Mouse (Mus musculus) brain, embryonic 14.5 days (tissue): ENCODE results near the gene Pfas.

Experiments
- CTCF ChIP-seq: fragments of 200-500 bp; IDR thresholded peaks from 2 replicates; pipeline ENCODE4 v1.5.1; 2012; ENCODE audit warnings: inconsistent platforms, mild to moderate bottlenecking, moderate library complexity, borderline replicate concordance; ENCODE audit not compliant: insufficient read depth, insufficient read length; ENCODE audit errors: extremely low read depth
- POLR2A ChIP-seq: fragments of 200-500 bp; IDR thresholded peaks from 2 replicates; pipeline ENCODE4 v1.6.1; 2012; ENCODE audit warnings: mild to moderate bottlenecking, inconsistent platforms, borderline replicate concordance; ENCODE audit not compliant: poor library complexity, insufficient read depth, insufficient read length, severe bottlenecking; ENCODE audit errors: extremely low read depth

GRCm38 (mm10) chr11:69038173-69038572 lies 29.9 kb upstream of the Pfas start:
- TF ChIP-seq CTCF = no peak
- TF ChIP-seq POLR2A = no peak
